Mouse (Mus musculus) B cell, adult 62 days (primary cell): Measurements from ENCODE around the gene Ubqlnl. TPM values are rescaled to one million over a fixed set of nuclear protein-coding genes. Genes with fewer than 3 reads are reported as not detected.

Experiments
- total RNA-seq: library from RNA; stranded (reverse); gene quantifications from 4 replicates; pipeline ENCODE4 v1.2.4, GENCODE M21; 2023

Gene Ubqlnl
- not detected in 4 replicates for total RNA-seq

GRCm38 (mm10) chr7:104150456-104150855, at the start of gene Ubqlnl:
Gene Ubqlnl (minus strand): TSS chr7:104150556.

GRCm38 (mm10) chr7:104195885-104196284, 45.5 kb upstream of the Ubqlnl start, which contains the start of gene Olfr649:
Gene Olfr649 (minus strand): TSS chr7:104195985.

GRCm38 (mm10) chr7:104183292-104183691, 32.9 kb upstream of the Ubqlnl start, which contains the start of gene Olfr648:
Gene Olfr648 (minus strand): TSS chr7:104183392.

GRCm38 (mm10) chr7:104143179-104143578, 7.2 kb downstream of the Ubqlnl start, which contains the start of gene Ubqln3:
Gene Ubqln3 (minus strand): TSS chr7:104143279.

GRCm38 (mm10) chr7:104137305-104137704, 13.1 kb downstream of the Ubqlnl start, which contains the start of gene Olfr643:
Gene Olfr643 (minus strand): TSS chr7:104137405.

GRCm38 (mm10) chr7:104129726-104130125, 20.6 kb downstream of the Ubqlnl start, which contains the start of gene Ubqln5:
Gene Ubqln5 (minus strand): TSS chr7:104129826.

GRCm38 (mm10) chr7:104104757-104104972, 45.7 kb downstream of the Ubqlnl start, which contains the start of gene Olfr646:
Gene Olfr646 (plus strand): TSS chr7:104104873.

Other genes with a start within 250 kb of the Ubqlnl start
- not detected in 4 replicates for gene Olfr65, start 247.1 kb downstream of the Ubqlnl start, total RNA-seq
- gene Olfr631, start 221.7 kb downstream of the Ubqlnl start, total RNA-seq: not detected in 4 replicates
- gene Olfr632, start 216.2 kb downstream of the Ubqlnl start, total RNA-seq: not detected in 4 replicates
- gene Olfr633, start 206.1 kb downstream of the Ubqlnl start, total RNA-seq: not detected in 4 replicates
- gene Olfr635, start 179.4 kb downstream of the Ubqlnl start, total RNA-seq: not detected in 4 replicates
- not detected in 4 replicates for gene Olfr638, start 151.8 kb downstream of the Ubqlnl start, total RNA-seq
- 0.28 TPM in 1 of 4 replicates, not detected in the others for gene Olfr639, start 133.3 kb downstream of the Ubqlnl start, total RNA-seq
- not detected in 4 replicates for gene Olfr640, start 125.0 kb downstream of the Ubqlnl start, total RNA-seq
- not detected in 4 replicates for gene Olfr641, start 115.1 kb downstream of the Ubqlnl start, total RNA-seq
- gene Olfr642, start 97.9 kb downstream of the Ubqlnl start, total RNA-seq: not detected in 4 replicates
- not detected in 4 replicates for gene 4930516K23Rik, start 89.1 kb downstream of the Ubqlnl start, total RNA-seq
- not detected in 4 replicates for gene Olfr644, start 78.7 kb downstream of the Ubqlnl start, total RNA-seq
- not detected in 4 replicates for gene Olfr645, start 65.1 kb downstream of the Ubqlnl start, total RNA-seq
- gene Olfr646, start 45.7 kb downstream of the Ubqlnl start, total RNA-seq: 0.30 to 0.49 TPM (median 0.42 TPM) in 4 replicates
- gene Ubqln5, start 20.7 kb downstream of the Ubqlnl start, total RNA-seq: not detected in 4 replicates
- not detected in 4 replicates for gene Olfr643, start 13.2 kb downstream of the Ubqlnl start, total RNA-seq
- not detected in 4 replicates for gene Ubqln3, start 7.3 kb downstream of the Ubqlnl start, total RNA-seq
- gene Olfm5, start 14.3 kb upstream of the Ubqlnl start, total RNA-seq: not detected in 4 replicates
- not detected in 4 replicates for gene Olfr648, start 32.8 kb upstream of the Ubqlnl start, total RNA-seq
- not detected in 4 replicates for gene Olfr649, start 45.4 kb upstream of the Ubqlnl start, total RNA-seq
- gene Trim6, start 68.2 kb upstream of the Ubqlnl start, total RNA-seq: 0.45 to 0.60 TPM (median 0.47 TPM) in 4 replicates
- gene Trim34a, start 93.9 kb upstream of the Ubqlnl start, total RNA-seq: 53.5 to 60.3 TPM (median 54.2 TPM) in 4 replicates
- 23.2 to 27.2 TPM (median 25.2 TPM) in 4 replicates for gene Trim5, start 137.5 kb upstream of the Ubqlnl start, total RNA-seq
- gene Trim12a, start 164.9 kb upstream of the Ubqlnl start, total RNA-seq: 101 to 114 TPM (median 113 TPM) in 4 replicates
- gene Trim34b, start 178.9 kb upstream of the Ubqlnl start, total RNA-seq: 1.9 to 4.0 TPM (median 3.1 TPM) in 4 replicates
- gene Trim12c, start 202.8 kb upstream of the Ubqlnl start, total RNA-seq: 43.7 to 48.9 TPM (median 46.7 TPM) in 4 replicates
- gene Trim30b, start 219.3 kb upstream of the Ubqlnl start, total RNA-seq: 20.6 to 25.0 TPM (median 23.3 TPM) in 4 replicates